Mouse (Mus musculus) intestine, postnatal 0 days (tissue): ENCODE results near the gene Tuba8. TPM values are rescaled to one million over a fixed set of nuclear protein-coding genes. Genes with fewer than 3 reads are reported as not detected.

Source experiments
- ATAC-seq: fragments of 200-750 bp; cut with Nextera tagmentation; 2 replicates; pipeline ENCODE4 v1.8.0; 2017; ENCODE audit warnings: mild to moderate bottlenecking, moderate TSS enrichment, moderate library complexity
- H3K27ac ChIP-seq: fragments of 300-500 bp; sonication (generic); 2 replicates; pipeline ENCODE4 v1.5.1; 2014; ENCODE audit warnings: mild to moderate bottlenecking, low read depth, low read length, moderate library complexity
- H3K27me3 ChIP-seq: fragments of 300-500 bp; sonication (generic); replicated peaks from 2 replicates; pipeline ENCODE4 v1.6.1; 2014; ENCODE audit warnings: low read length, mixed read lengths; ENCODE audit not compliant: control insufficient read depth, insufficient read depth
- H3K36me3 ChIP-seq: fragments of 300-500 bp; sonication (generic); 2 replicates; pipeline ENCODE4 v1.6.1; 2014; ENCODE audit warnings: mild to moderate bottlenecking, moderate library complexity; ENCODE audit not compliant: control insufficient read depth, insufficient read depth
- H3K4me1 ChIP-seq: fragments of 300-500 bp; sonication (generic); replicated peaks from 2 replicates; pipeline ENCODE4 v1.6.1; 2014; ENCODE audit warnings: antibody characterized with exemption, low read length, mixed read lengths; ENCODE audit not compliant: control insufficient read depth, insufficient read depth
- H3K4me2 ChIP-seq: fragments of 300-500 bp; sonication (generic); replicated peaks from 2 replicates; pipeline ENCODE4 v1.6.1; 2014; ENCODE audit warnings: low read depth, mild to moderate bottlenecking, moderate library complexity
- H3K4me3 ChIP-seq: fragments of 300-500 bp; sonication (generic); 2 replicates; pipeline ENCODE4 v1.5.1; 2014; ENCODE audit warnings: low read depth, low read length
- H3K9ac ChIP-seq: fragments of 300-500 bp; sonication (generic); 2 replicates; pipeline ENCODE4 v1.6.1; 2014; ENCODE audit warnings: mild to moderate bottlenecking, low read depth, low read length
- H3K9me3 ChIP-seq: fragments of 300-500 bp; sonication (generic); 2 replicates; pipeline ENCODE4 v1.6.1; 2016; ENCODE audit warnings: mixed run types; ENCODE audit not compliant: control insufficient read depth
- CTCF ChIP-seq: sonication (generic); IDR thresholded peaks from 2 replicates; pipeline ENCODE4 v1.5.1; 2016; ENCODE audit warnings: low read depth, mild to moderate bottlenecking, control low read depth, antibody characterized with exemption, moderate library complexity
- WGBS: fragments of 180-500 bp; shearing (Covaris S2); extraction: QIAGEN DNeasy Blood & Tissue Kit; methylation state at CpG from one replicate; pipeline ENCODE4 v1.1.7; 2014; 5-methylcytosine and 5-hydroxymethylcytosine counted together
- polyA plus RNA-seq: library from polyadenylated mRNA; unstranded; fragments of >200 nt; fragmentation: Nextera tagmentation; extraction: Ambion mirVana; gene quantifications from 2 replicates; pipeline ENCODE4 v1.2.1, GENCODE M21; 2015

Gene Tuba8
- polyA plus RNA-seq, 1 experiment from 2014 or later: 0.31 TPM

- Histone ChIP-seq H3K27me3 (no peaks in the 10 kb centered on the region; the same call in 1 of the 2 replicates), H3K4me1 (no peaks in the 10 kb centered on the region), H3K4me2 (no peak overlapping the region), H3K9me3 (no peaks in the 10 kb centered on the region), H3K36me3 (no peaks in the 10 kb centered on the region), H3K9ac (no peak overlapping the region), H3K27ac (no peak overlapping the region), H3K4me3 (no peak overlapping the region)
- no peak for ATAC-seq
- no peak for TF ChIP-seq CTCF
- 57% methylated on average over 5 of the region's 5 CpGs for WGBS
Measured at GRCm38 (mm10) chr6:121224067-121224466, 13.6 kb downstream of the Tuba8 start.

- H3K4me1 ChIP-seq: no peaks in the 10 kb centered on the region
- no peak overlapping the region for H3K27ac ChIP-seq
- H3K9ac ChIP-seq: no peak overlapping the region
- no peak for TF ChIP-seq CTCF
- H3K4me3 ChIP-seq: no peak overlapping the region
- 10% methylated on average over 6 of the region's 6 CpGs for WGBS
- no peak for ATAC-seq
- no peaks in the 10 kb centered on the region for H3K27me3 ChIP-seq
- H3K9me3 ChIP-seq: no peaks in the 10 kb centered on the region
- no peak overlapping the region for H3K4me2 ChIP-seq
- H3K36me3 ChIP-seq: no peaks in the 10 kb centered on the region
Measured at GRCm38 (mm10) chr6:121224993-121225392, 14.5 kb downstream of the Tuba8 start.

GRCm38 (mm10) chr6:121226043-121226442 lies 15.5 kb downstream of the Tuba8 start:
- H3K27me3 ChIP-seq: no peaks in the 10 kb centered on the region
- no peak overlapping the region for H3K4me2 ChIP-seq
- WGBS: 48% methylated on average over 4 of the region's 4 CpGs
- H3K27ac ChIP-seq: no peak overlapping the region
- H3K4me1 ChIP-seq: no peaks in the 10 kb centered on the region
- H3K36me3 ChIP-seq: no peaks in the 10 kb centered on the region
- TF ChIP-seq CTCF: no peak
- H3K4me3 ChIP-seq: no peak overlapping the region
- H3K9me3 ChIP-seq: no peaks in the 10 kb centered on the region
- no peak for ATAC-seq
- no peak overlapping the region for H3K9ac ChIP-seq

- Histone ChIP-seq H3K4me3 (no peak overlapping the region), H3K9me3 (no peaks in the 10 kb centered on the region), H3K4me2 (no peak overlapping the region), H3K27me3 (no peaks in the 10 kb centered on the region), H3K4me1 (no peaks in the 10 kb centered on the region), H3K9ac (no peak overlapping the region), H3K27ac (no peak overlapping the region), H3K36me3 (no peaks in the 10 kb centered on the region)
- no peak for TF ChIP-seq CTCF
- ATAC-seq: peak; percentile 33; the same call in 1 of the 2 replicates
- 53% methylated on average over 2 of the region's 2 CpGs for WGBS
Measured at GRCm38 (mm10) chr6:121226744-121227143, 16.2 kb downstream of the Tuba8 start.

GRCm38 (mm10) chr6:121228421-121228820 lies 17.9 kb downstream of the Tuba8 start:
- Histone ChIP-seq H3K9ac (no peak overlapping the region), H3K27ac (no peak overlapping the region), H3K4me3 (no peak overlapping the region), H3K4me2 (no peak overlapping the region), H3K36me3 (no peaks in the 10 kb centered on the region), H3K27me3 (no peaks in the 10 kb centered on the region), H3K9me3 (no peaks in the 10 kb centered on the region), H3K4me1 (no peaks in the 10 kb centered on the region)
- 60% methylated on average over 8 of the region's 8 CpGs for WGBS
- no peak for ATAC-seq
- TF ChIP-seq CTCF: no peak

- Histone ChIP-seq H3K27ac (no peak overlapping the region), H3K4me3 (no peak overlapping the region), H3K4me2 (no peak overlapping the region), H3K4me1 (no peaks in the 10 kb centered on the region), H3K27me3 (no peaks in the 10 kb centered on the region), H3K9ac (no peak overlapping the region), H3K9me3 (no peaks in the 10 kb centered on the region), H3K36me3 (no peaks in the 10 kb centered on the region)
- TF ChIP-seq CTCF: no peak
- 32% methylated on average over 1 of the region's 1 CpGs for WGBS
- no peak for ATAC-seq
Measured at GRCm38 (mm10) chr6:121232652-121233051, 22.2 kb downstream of the Tuba8 start.

GRCm38 (mm10) chr6:121236386-121236785 lies 25.9 kb downstream of the Tuba8 start:
- Histone ChIP-seq H3K9ac (no peak overlapping the region), H3K4me3 (no peak overlapping the region), H3K27me3 (no peaks in the 10 kb centered on the region), H3K4me2 (no peak overlapping the region), H3K27ac (no peak overlapping the region), H3K4me1 (no peaks in the 10 kb centered on the region), H3K36me3 (no peaks in the 10 kb centered on the region), H3K9me3 (no peaks in the 10 kb centered on the region)
- no peak for TF ChIP-seq CTCF
- WGBS: 84% methylated on average over 2 of the region's 2 CpGs
- ATAC-seq: no peak
